Mouse (Mus musculus) embryonic stem cell, embryonic (primary cell): ENCODE measurements around the gene Mcoln2.

Source experiments
- CTCF ChIA-PET, 4 experiments: fragments of 300-600 bp in 2 of 4; fragments of 350-600 bp in 2 of 4; sonication (Branson Sonifier 250); formaldehyde crosslinking; loops; one replicate each; lab custom pipeline; 2022; ENCODE audit warnings: inconsistent platforms in 2 of 4; lab: Charles Lee
- POLR2A ChIA-PET, 4 experiments: fragments of 300-600 bp in 2 of 4; fragments of 350-600 bp in 2 of 4; sonication (Branson Sonifier 250); formaldehyde crosslinking; loops; one replicate each; lab custom pipeline; 2022; ENCODE audit warnings: antibody characterized with exemption in 4 of 4, inconsistent platforms in 1 of 4; lab: Charles Lee

Gene Mcoln2

GRCm38 (mm10) chr3:146233741-146234140, 84.1 kb downstream of the Mcoln2 start:
- ChIA-PET CTCF (no interaction called here), POLR2A (no interaction called here)

GRCm38 (mm10) chr3:146234530-146234929, 84.9 kb downstream of the Mcoln2 start:
- CTCF ChIA-PET, result no interaction called here
- POLR2A ChIA-PET, result no interaction called here

DNA sequence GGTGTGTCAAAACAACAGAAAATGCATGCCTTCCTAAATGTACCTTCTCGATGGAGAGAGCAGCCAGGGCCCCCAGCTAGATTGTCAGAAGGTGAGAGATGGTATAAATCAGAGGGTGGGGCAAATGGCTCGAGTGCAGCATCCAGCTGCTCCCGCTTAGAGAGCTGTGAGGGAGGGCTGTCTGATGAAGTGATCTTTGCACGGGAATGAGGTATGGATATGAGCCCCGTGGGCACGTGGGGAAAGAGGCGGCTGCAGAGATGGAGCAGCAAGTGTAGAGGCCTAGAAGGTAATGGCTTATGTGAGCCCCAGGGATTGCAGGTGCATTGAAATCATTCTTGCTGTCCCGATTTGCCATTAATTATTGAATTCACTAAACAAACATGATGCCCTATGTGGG, 86.6 kb downstream of the Mcoln2 start:
- POLR2A ChIA-PET, result interaction anchor here in 1 of 4 experiments (0.6 kb wide), 1 partner anchor 1462 kb away, joined by 3 read pairs; no protein-coding TSS in a partner anchor

DNA sequence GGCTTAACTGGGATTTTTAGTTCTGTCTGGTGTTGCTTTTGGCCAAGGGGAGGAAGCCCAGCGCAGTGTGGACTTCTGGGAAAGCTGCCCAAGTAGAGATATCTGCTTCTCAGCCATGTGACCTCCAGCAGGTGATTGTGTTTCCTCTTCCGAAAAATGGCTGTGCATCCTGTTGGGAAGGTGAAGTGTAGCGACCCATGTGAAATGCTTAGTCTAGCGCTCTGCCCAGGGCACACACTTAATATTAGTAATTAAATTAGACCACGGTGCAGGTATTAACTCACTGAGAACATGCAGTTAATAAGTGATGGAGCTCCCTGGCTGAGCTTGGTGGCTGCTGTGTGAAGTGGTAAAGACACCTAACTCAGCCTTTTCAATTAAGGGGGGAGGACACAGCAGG, 88.0 kb downstream of the Mcoln2 start:
- ChIA-PET CTCF (no interaction called here), POLR2A (interaction anchor here in 1 of 4 experiments (1.0 kb wide), 1 partner anchor 35 kb away, joined by 3 read pairs; no protein-coding TSS in a partner anchor)

More for the DNA sequence above, 86.6 kb downstream of the Mcoln2 start:
- CTCF ChIA-PET, result no interaction called here

DNA sequence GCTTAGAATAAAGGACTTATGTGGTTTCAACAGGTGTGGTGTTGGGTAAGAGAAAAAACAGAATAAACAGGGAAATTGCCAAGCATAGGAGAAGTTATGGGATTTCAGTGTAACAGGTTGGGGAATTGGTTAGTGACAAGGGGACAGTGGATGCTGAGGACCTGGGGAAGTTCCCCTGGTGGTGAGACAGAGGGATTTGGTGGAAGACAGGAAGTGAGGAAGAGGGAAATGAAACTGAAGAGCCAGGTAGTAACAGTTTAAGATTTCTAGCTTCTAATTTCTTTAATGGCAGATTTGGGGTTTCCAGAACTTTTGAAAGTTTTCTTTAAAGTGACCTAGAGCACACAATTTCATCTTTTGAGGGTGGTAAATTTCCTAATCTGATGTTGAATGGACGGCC, 95.0 kb downstream of the Mcoln2 start:
- POLR2A ChIA-PET, result no interaction called here
- CTCF ChIA-PET, result no interaction called here
